Mouse (Mus musculus): ENCODE measurements around the gene Nek8. TPM values are rescaled to one million over a fixed set of nuclear protein-coding genes. Genes with fewer than 3 reads are reported as not detected.

Gene Nek8
- polyA plus RNA-seq (2012; rRNA removed), result 4.8 and 5.8 TPM in 2 replicates

DNA sequence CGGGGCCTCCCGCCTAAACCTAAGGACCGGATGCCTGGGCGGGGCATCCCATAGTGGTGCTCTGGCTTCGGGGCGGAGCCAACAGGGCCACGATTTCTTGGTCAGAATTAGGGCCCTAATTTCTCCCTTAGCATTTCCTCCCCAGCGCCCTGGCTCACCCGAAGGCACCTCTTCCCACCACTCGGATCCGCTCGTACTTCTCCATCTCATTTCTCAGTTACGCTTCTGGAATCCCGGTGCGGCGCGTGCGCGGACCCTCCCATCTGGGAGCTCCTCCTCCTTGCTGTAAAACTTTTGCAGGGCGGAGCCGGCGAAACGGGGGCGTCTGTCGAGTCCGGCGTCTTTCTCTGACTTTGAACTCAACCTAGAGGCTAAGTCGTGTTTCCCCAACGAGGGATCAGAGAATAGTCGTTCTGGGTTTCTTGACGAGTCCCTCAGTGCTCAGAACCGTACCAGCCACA lies at the start of gene Nek8, which contains the start of gene Tlcd1:
Gene Nek8, minus strand, starts transcription at position 274 of the 461 bp plus-strand sequence.
Gene Tlcd1, plus strand, starts transcription at position 310 of the 461 bp plus-strand sequence.
- WGBS, result under 1% methylated on average over 32 of the region's 32 CpGs
- no peak for TF ChIP-seq POLR2A (IDR thresholded peaks at IDR 0.05; ENCODE audit: borderline replicate concordance, insufficient read depth, low read length)
- TF ChIP-seq CTCF (IDR thresholded peaks at IDR 0.05; ENCODE audit: borderline replicate concordance, insufficient read depth, low read depth, low read length), result no peak
- H3K4me1 ChIP-seq (ENCODE audit: control insufficient read depth, insufficient read depth, low read length), result peaks cover 5% of the 10 kb centered on the region
- no peak within 1 kb of the TSS for H3K27ac ChIP-seq (ENCODE audit: insufficient read depth, low read length)
- no peaks in the 10 kb centered on the region for H3K27me3 ChIP-seq (ENCODE audit: control insufficient read depth, insufficient read depth, low read length)
- DNase-seq, result peak; percentile 78 to 79
- peak within 1 kb of the TSS; percentile 97 for H3K4me3 ChIP-seq (replicated peaks; ENCODE audit: insufficient read depth, low read depth, low read length)

DNA sequence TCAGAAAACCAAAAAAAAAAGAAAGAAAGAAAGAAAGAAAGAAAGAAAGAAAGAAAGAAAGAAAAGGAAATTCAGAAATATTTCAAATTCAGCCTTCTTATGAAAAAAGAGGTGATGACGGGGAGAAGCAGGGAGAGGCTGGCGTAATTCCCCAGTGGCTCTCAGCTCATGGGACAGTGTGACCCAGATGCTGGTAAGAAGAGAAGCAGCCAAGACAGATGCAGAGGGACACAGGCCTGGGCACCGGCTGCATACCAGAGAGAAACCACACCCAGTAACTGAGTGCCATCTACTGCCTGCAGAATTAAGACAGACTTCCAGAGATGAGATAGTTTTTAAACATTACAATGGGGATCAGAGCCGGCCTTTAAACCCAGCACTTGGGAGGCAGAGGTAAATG lies 47.1 kb upstream of the Nek8 start:
- H3K27ac ChIP-seq (ENCODE audit: insufficient read depth, low read length), result no peak overlapping the region
- H3K27me3 ChIP-seq (ENCODE audit: control insufficient read depth, insufficient read depth, low read length), result no peaks in the 10 kb centered on the region
- H3K4me1 ChIP-seq (ENCODE audit: control insufficient read depth, insufficient read depth, low read length), result no peaks in the 10 kb centered on the region
- 80% methylated on average over 4 of the region's 4 CpGs for WGBS
- TF ChIP-seq POLR2A (IDR thresholded peaks at IDR 0.05; ENCODE audit: borderline replicate concordance, insufficient read depth, low read length) (no peak), CTCF (IDR thresholded peaks at IDR 0.05; ENCODE audit: borderline replicate concordance, insufficient read depth, low read depth, low read length) (no peak)
- DNase-seq, result no peak
- no peak overlapping the region for H3K4me3 ChIP-seq (replicated peaks; ENCODE audit: insufficient read depth, low read depth, low read length)

- H3K27me3 ChIP-seq (ENCODE audit: control insufficient read depth, insufficient read depth, low read length), result no peaks in the 10 kb centered on the region
- 67% methylated on average over 11 of the region's 11 CpGs for WGBS
- no peaks in the 10 kb centered on the region for H3K4me1 ChIP-seq (ENCODE audit: control insufficient read depth, insufficient read depth, low read length)
- no peak overlapping the region for H3K27ac ChIP-seq (ENCODE audit: insufficient read depth, low read length)
- no peak for TF ChIP-seq CTCF (IDR thresholded peaks at IDR 0.05; ENCODE audit: borderline replicate concordance, insufficient read depth, low read depth, low read length)
- no peak for TF ChIP-seq POLR2A (IDR thresholded peaks at IDR 0.05; ENCODE audit: borderline replicate concordance, insufficient read depth, low read length)
- H3K4me3 ChIP-seq (replicated peaks; ENCODE audit: insufficient read depth, low read depth, low read length), result no peak overlapping the region
- peak in 1 of 2 experiments; percentile 36 for DNase-seq
Observed at GRCm38 (mm10) chr11:78215709-78216317, 39.3 kb upstream of the Nek8 start.

DNA sequence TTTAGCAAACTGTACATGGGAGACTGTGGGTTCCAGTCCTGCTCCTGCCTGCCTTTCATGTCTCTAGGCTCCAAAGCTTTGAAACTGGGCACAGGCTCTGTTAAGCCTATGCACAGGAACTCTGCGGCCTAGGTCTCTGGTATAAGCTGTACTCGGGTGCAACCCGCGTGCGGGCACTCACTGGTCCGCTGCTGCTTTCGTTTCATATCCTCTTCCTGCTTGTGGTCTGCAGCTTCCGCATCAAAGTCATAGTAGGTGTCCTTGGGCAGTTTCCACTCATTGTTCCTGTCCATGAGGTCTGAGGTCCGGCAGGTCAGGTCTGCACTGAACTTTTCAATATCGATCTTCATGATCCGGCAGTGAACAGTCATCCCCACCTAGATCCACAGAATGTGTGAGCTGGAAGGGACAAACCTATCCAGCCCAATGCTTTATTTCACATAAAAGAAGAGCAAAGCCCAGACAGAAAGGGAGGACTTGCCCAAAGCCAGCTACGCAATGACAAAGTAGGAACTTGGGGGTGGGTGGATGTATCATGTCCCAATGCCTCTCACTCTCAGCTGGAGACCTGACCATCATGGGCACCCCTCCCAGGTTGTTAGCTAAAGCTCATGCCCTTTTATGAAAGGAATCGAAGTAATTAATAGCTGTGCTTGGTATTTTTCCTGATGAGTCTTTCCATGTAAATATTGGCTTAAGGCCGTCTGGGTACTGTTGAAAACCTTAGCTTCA lies 36.8 kb upstream of the Nek8 start:
- 95% methylated on average over 14 of the region's 14 CpGs for WGBS
- TF ChIP-seq POLR2A (IDR thresholded peaks at IDR 0.05; ENCODE audit: borderline replicate concordance, insufficient read depth, low read length) (no peak), CTCF (IDR thresholded peaks at IDR 0.05; ENCODE audit: borderline replicate concordance, insufficient read depth, low read depth, low read length) (no peak)
- Histone ChIP-seq H3K27me3 (ENCODE audit: control insufficient read depth, insufficient read depth, low read length) (no peaks in the 10 kb centered on the region), H3K27ac (ENCODE audit: insufficient read depth, low read length) (no peak overlapping the region), H3K4me1 (ENCODE audit: control insufficient read depth, insufficient read depth, low read length) (no peaks in the 10 kb centered on the region), H3K4me3 (replicated peaks; ENCODE audit: insufficient read depth, low read depth, low read length) (no peak overlapping the region)
- DNase-seq, result no peak

- no peaks in the 10 kb centered on the region for H3K27me3 ChIP-seq (ENCODE audit: control insufficient read depth, insufficient read depth, low read length)
- DNase-seq, result no peak
- H3K27ac ChIP-seq (ENCODE audit: insufficient read depth, low read length), result no peak overlapping the region
- TF ChIP-seq POLR2A (IDR thresholded peaks at IDR 0.05; ENCODE audit: borderline replicate concordance, insufficient read depth, low read length) (no peak), CTCF (IDR thresholded peaks at IDR 0.05; ENCODE audit: borderline replicate concordance, insufficient read depth, low read depth, low read length) (no peak)
- H3K4me3 ChIP-seq (replicated peaks; ENCODE audit: insufficient read depth, low read depth, low read length), result no peak overlapping the region
- H3K4me1 ChIP-seq (ENCODE audit: control insufficient read depth, insufficient read depth, low read length), result no peaks in the 10 kb centered on the region
- 91% methylated on average over 5 of the region's 5 CpGs for WGBS
Observed at GRCm38 (mm10) chr11:78211513-78211912, 35.0 kb upstream of the Nek8 start.

DNA sequence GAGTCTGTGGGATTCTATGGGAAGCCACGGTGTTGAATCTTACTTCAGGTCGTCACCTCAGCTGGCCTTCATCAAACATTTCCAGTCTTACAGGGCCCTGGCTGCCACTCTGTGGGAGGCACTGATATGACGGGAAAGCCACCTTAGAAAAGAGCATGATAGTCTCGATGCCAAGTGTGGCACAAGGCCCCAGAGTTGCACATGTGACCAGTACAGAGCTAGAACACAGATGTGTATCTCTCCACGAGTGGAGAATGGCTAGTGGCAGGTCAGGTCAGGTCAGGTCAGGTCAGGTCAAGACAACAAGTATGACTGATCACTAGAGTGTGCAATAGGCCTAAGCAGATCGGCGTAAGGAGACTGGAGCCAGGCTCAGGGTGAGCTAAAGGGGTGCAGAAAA lies 34.1 kb upstream of the Nek8 start:
- 67% methylated on average over 7 of the region's 7 CpGs for WGBS
- no peak overlapping the region for H3K4me3 ChIP-seq (replicated peaks; ENCODE audit: insufficient read depth, low read depth, low read length)
- TF ChIP-seq CTCF (IDR thresholded peaks at IDR 0.05; ENCODE audit: borderline replicate concordance, insufficient read depth, low read depth, low read length) (no peak), POLR2A (IDR thresholded peaks at IDR 0.05; ENCODE audit: borderline replicate concordance, insufficient read depth, low read length) (no peak)
- DNase-seq, result no peak
- no peaks in the 10 kb centered on the region for H3K4me1 ChIP-seq (ENCODE audit: control insufficient read depth, insufficient read depth, low read length)
- H3K27ac ChIP-seq (ENCODE audit: insufficient read depth, low read length), result no peak overlapping the region
- H3K27me3 ChIP-seq (ENCODE audit: control insufficient read depth, insufficient read depth, low read length), result no peaks in the 10 kb centered on the region

GRCm38 (mm10) chr11:78209886-78210285 lies 33.4 kb upstream of the Nek8 start:
- no peak overlapping the region for H3K27ac ChIP-seq (ENCODE audit: insufficient read depth, low read length)
- H3K4me3 ChIP-seq (replicated peaks; ENCODE audit: insufficient read depth, low read depth, low read length), result no peak overlapping the region
- no peaks in the 10 kb centered on the region for H3K27me3 ChIP-seq (ENCODE audit: control insufficient read depth, insufficient read depth, low read length)
- WGBS, result 93% methylated on average over 6 of the region's 6 CpGs
- no peak for TF ChIP-seq CTCF (IDR thresholded peaks at IDR 0.05; ENCODE audit: borderline replicate concordance, insufficient read depth, low read depth, low read length)
- no peak for DNase-seq
- no peaks in the 10 kb centered on the region for H3K4me1 ChIP-seq (ENCODE audit: control insufficient read depth, insufficient read depth, low read length)

- H3K4me3 ChIP-seq (replicated peaks; ENCODE audit: insufficient read depth, low read depth, low read length), result no peak overlapping the region
- no peaks in the 10 kb centered on the region for H3K4me1 ChIP-seq (ENCODE audit: control insufficient read depth, insufficient read depth, low read length)
- 59% methylated on average over 7 of the region's 7 CpGs for WGBS
- no peak for TF ChIP-seq CTCF (IDR thresholded peaks at IDR 0.05; ENCODE audit: borderline replicate concordance, insufficient read depth, low read depth, low read length)
- no peak for TF ChIP-seq POLR2A (IDR thresholded peaks at IDR 0.05; ENCODE audit: borderline replicate concordance, insufficient read depth, low read length)
- no peak overlapping the region for H3K27ac ChIP-seq (ENCODE audit: insufficient read depth, low read length)
- DNase-seq, result no peak
- H3K27me3 ChIP-seq (ENCODE audit: control insufficient read depth, insufficient read depth, low read length), result no peaks in the 10 kb centered on the region
Observed at GRCm38 (mm10) chr11:78207190-78207589, 30.7 kb upstream of the Nek8 start.

Data from cerebellum, adult 2 months (tissue).